Mouse (Mus musculus) thymus, adult 2 months (tissue): ENCODE data around the gene Tle4. TPM values are rescaled to one million over a fixed set of nuclear protein-coding genes. Genes with fewer than 3 reads are reported as not detected.

ENCODE experiments used
- DNase-seq: peaks from one replicate; pipeline ENCODE4 v3.0.0; 2021
- H3K27ac ChIP-seq: fragments of 200-500 bp; 2 replicates; pipeline ENCODE4 v1.5.1; 2012; ENCODE audit warnings: low read length, control low read depth; ENCODE audit not compliant: control insufficient read depth, insufficient read depth
- H3K27me3 ChIP-seq: fragments of 200-500 bp; 2 replicates; pipeline ENCODE4 v1.6.1; 2012; ENCODE audit warnings: mild to moderate bottlenecking, low read length, moderate library complexity, mixed read lengths; ENCODE audit not compliant: control insufficient read depth, insufficient read depth
- H3K36me3 ChIP-seq: fragments of 200-500 bp; 2 replicates; pipeline ENCODE4 v1.6.1; 2012; ENCODE audit warnings: mild to moderate bottlenecking, low read length, moderate library complexity; ENCODE audit not compliant: control insufficient read depth, insufficient read depth
- H3K4me1 ChIP-seq: fragments of 200-500 bp; replicated peaks from 2 replicates; pipeline ENCODE4 v1.6.1; 2012; ENCODE audit warnings: low read length; ENCODE audit not compliant: control insufficient read depth, insufficient read depth
- H3K4me3 ChIP-seq: fragments of 200-500 bp; 2 replicates; pipeline ENCODE4 v1.5.1; 2012; ENCODE audit warnings: mild to moderate bottlenecking, low read length, control low read depth, moderate library complexity; ENCODE audit not compliant: control insufficient read depth, insufficient read depth
- CTCF ChIP-seq: fragments of 200-500 bp; IDR thresholded peaks from 2 replicates; pipeline ENCODE4 v1.5.1; 2012; ENCODE audit warnings: mild to moderate bottlenecking, control low read depth, low read length, moderate library complexity, borderline replicate concordance; ENCODE audit not compliant: control insufficient read depth, poor library complexity, insufficient read depth; ENCODE audit errors: extremely low read depth
- POLR2A ChIP-seq: fragments of 200-500 bp; IDR thresholded peaks from 2 replicates; pipeline ENCODE4 v1.6.1; 2012; ENCODE audit warnings: mild to moderate bottlenecking, low read length, control low read depth, moderate library complexity; ENCODE audit not compliant: control insufficient read depth, poor library complexity, insufficient read depth; ENCODE audit errors: extremely low read depth
- WGBS: fragments of 180-500 bp; shearing (Covaris S2); methylation state at CpG from one replicate; pipeline ENCODE4 v1.1.7; 2018; 5-methylcytosine and 5-hydroxymethylcytosine counted together
- polyA plus RNA-seq: library from polyadenylated mRNA; depleted of rRNA; stranded (reverse); fragments of >200 nt; gene quantifications from 2 replicates; pipeline ENCODE4 v1.2.3, GENCODE M21; 2012

Gene Tle4
- polyA plus RNA-seq, 1 experiment: 17.8 TPM

DNA sequence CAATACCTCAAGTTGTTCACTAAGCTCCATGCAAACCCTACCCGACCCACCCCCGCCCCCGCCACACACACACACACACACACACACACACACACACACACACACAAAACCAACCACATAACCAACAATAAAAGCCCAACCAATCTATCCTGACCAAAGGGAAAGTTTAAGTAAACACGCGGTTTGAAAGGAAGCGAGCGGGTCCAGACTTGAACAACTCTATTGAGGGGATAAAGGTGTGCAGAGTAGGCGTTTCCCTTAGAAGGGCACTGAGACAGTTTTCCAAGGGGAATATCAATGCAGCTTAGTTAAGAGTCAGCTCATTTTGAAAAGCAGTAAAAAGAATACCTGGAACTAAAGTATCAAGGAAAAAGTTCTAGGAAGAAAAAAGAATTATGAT lies 128.5 kb downstream of the Tle4 start:
- no peak for DNase-seq
- Histone ChIP-seq H3K27me3 (no peaks in the 10 kb centered on the region), H3K36me3 (peaks cover 7% of the 10 kb centered on the region; the same call in 1 of the 2 replicates), H3K27ac (no peak overlapping the region), H3K4me3 (no peak overlapping the region), H3K4me1 (peaks cover 7% of the 10 kb centered on the region)
- 66% methylated on average over 8 of the region's 8 CpGs for WGBS
- TF ChIP-seq POLR2A (no peak), CTCF (no peak)

- Histone ChIP-seq H3K4me3 (no peak overlapping the region), H3K27ac (no peak overlapping the region), H3K27me3 (no peaks in the 10 kb centered on the region), H3K36me3 (peaks cover 11% of the 10 kb centered on the region; the same call in 1 of the 2 replicates), H3K4me1 (peaks cover 7% of the 10 kb centered on the region)
- WGBS: 49% methylated on average over 2 of the region's 2 CpGs
- no peak for DNase-seq
- TF ChIP-seq CTCF: no peak
Observed at GRCm38 (mm10) chr19:14468733-14469132, 129.1 kb downstream of the Tle4 start.

GRCm38 (mm10) chr19:14466020-14466419 lies 131.8 kb downstream of the Tle4 start:
- Histone ChIP-seq H3K4me3 (no peak overlapping the region), H3K27ac (no peak overlapping the region), H3K36me3 (peaks cover 12% of the 10 kb centered on the region; the same call in 1 of the 2 replicates), H3K4me1 (peaks cover 7% of the 10 kb centered on the region), H3K27me3 (no peaks in the 10 kb centered on the region)
- TF ChIP-seq CTCF (no peak), POLR2A (no peak)
- 45% methylated on average over 8 of the region's 8 CpGs for WGBS
- DNase-seq: no peak

DNA sequence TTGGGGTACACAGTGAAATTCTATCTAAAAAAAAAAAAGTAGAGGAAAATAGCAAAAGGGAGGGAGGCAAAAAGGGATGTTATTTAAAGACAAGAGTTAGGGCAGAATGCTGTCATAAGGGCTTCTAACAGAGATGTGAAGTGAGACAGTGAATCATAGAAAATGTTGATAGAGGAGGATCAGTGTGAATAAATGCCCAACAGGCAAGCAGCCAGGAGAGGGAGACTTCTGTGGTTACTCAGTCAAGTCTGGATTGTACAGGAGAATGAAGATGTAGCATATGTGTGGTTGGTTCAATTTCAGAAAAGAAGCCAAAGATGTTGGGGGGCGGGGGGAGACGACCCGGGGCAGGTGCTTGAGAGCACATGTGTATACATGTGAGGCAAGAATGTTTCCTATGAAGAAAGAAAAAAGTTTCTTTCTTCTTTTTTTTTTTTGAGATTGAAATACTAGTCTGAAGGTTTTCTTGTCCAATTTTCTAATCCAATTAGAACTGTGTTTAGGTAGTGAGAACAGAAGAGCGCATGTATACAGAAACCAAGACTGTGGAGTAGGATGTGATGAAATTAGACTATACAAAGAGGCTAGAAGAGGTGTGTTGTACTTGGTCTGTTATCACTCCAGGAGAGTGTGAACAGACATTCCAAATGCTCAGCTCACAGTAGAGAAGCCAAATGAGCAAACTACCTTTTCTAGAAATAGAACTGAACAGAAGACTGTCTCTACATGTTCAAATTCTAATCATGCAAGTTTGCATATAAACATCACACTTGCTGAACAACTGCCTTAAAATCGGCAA lies 134.4 kb downstream of the Tle4 start:
- H3K36me3 ChIP-seq: peaks cover 12% of the 10 kb centered on the region; the same call in 1 of the 2 replicates
- 79% methylated on average over 5 of the region's 5 CpGs for WGBS
- H3K4me3 ChIP-seq: no peak overlapping the region
- H3K27ac ChIP-seq: no peak overlapping the region
- H3K4me1 ChIP-seq: peaks cover 4% of the 10 kb centered on the region; the same call in 1 of the 2 replicates
- TF ChIP-seq CTCF (no peak), POLR2A (no peak)
- DNase-seq: no peak
- H3K27me3 ChIP-seq: no peaks in the 10 kb centered on the region

DNA sequence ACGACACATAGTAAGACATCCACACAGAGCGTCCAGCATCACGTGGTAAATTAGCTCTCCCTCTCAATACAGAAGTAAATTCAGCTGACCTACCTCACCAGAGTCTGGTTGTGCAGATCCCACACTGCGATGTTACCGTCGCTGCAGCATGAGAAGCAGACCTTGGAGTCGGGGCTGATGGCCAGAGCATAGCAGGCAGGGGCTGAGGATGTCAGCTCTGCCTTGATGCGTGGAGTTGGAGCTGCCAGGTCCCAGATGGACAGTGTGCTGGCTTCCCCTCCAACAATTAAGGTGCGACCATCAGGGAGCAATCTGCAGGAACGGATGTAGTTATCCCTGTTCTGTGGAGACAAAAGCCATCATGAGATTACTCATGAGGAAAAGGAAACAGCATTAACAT lies 144.4 kb downstream of the Tle4 start:
- Histone ChIP-seq H3K4me1 (no peaks in the 10 kb centered on the region), H3K27me3 (no peaks in the 10 kb centered on the region), H3K27ac (no peak overlapping the region), H3K4me3 (no peak overlapping the region), H3K36me3 (peaks cover 6% of the 10 kb centered on the region; the same call in 1 of the 2 replicates)
- WGBS: 94% methylated on average over 10 of the region's 10 CpGs
- TF ChIP-seq POLR2A: no peak
- DNase-seq: no peak

- DNase-seq: no peak
- Histone ChIP-seq H3K27me3 (no peaks in the 10 kb centered on the region), H3K4me1 (no peaks in the 10 kb centered on the region), H3K4me3 (no peak overlapping the region), H3K36me3 (peaks cover 6% of the 10 kb centered on the region; the same call in 1 of the 2 replicates), H3K27ac (no peak overlapping the region)
- TF ChIP-seq POLR2A (no peak), CTCF (no peak)
- WGBS: 96% methylated on average over 6 of the region's 6 CpGs
Observed at GRCm38 (mm10) chr19:14451329-14451728, 146.5 kb downstream of the Tle4 start.

GRCm38 (mm10) chr19:14449738-14450137 lies 148.1 kb downstream of the Tle4 start:
- H3K36me3 ChIP-seq: peaks cover 6% of the 10 kb centered on the region; the same call in 1 of the 2 replicates
- peak; percentile 46 for DNase-seq
- no peaks in the 10 kb centered on the region for H3K27me3 ChIP-seq
- TF ChIP-seq CTCF (no peak), POLR2A (no peak)
- 75% methylated on average over 3 of the region's 3 CpGs for WGBS
- H3K4me1 ChIP-seq: no peaks in the 10 kb centered on the region
- H3K27ac ChIP-seq: no peak overlapping the region
- no peak overlapping the region for H3K4me3 ChIP-seq
